Mouse (Mus musculus): ENCODE results near the gene Lama2. TPM values are rescaled to one million over a fixed set of nuclear protein-coding genes. Genes with fewer than 3 reads are reported as not detected.

The Lama2 gene
- total and polyA plus RNA-seq, 3 experiments, result 32.8 to 105 (median 88.2) TPM

GRCm38 (mm10) chr10:26983583-26983982 lies 636.0 kb downstream of the Lama2 start:
- intact Hi-C loops (cut with DNase I), result no loop called here
- 93% methylated on average over 1 of the region's 1 CpGs for WGBS
- DNase-seq, result no peak
- Histone ChIP-seq H3K9ac (ENCODE audit: low read depth, low read length) (no peak overlapping the region), H3K27me3 (ENCODE audit: control insufficient read depth, insufficient read depth, low read length) (no peaks in the 10 kb centered on the region), H3K4me3 (no peak overlapping the region), H3K36me3 (ENCODE audit: control insufficient read depth, insufficient read depth, low read length) (no peaks in the 10 kb centered on the region), H3K79me2 (replicated peaks; ENCODE audit: control insufficient read depth, insufficient read depth, low read length) (no peaks in the 10 kb centered on the region), H3K27ac (no peak overlapping the region), H3K4me1 (ENCODE audit: control insufficient read depth, insufficient read depth, low read length) (no peaks in the 10 kb centered on the region)
- TF ChIP-seq POLR2A (IDR thresholded peaks at IDR 0.05; ENCODE audit: insufficient read depth, low read depth, low read length) (no peak), CTCF (IDR thresholded peaks at IDR 0.05) (no peak), EP300 (IDR thresholded peaks at IDR 0.05; ENCODE audit: insufficient read depth, low read depth, low read length) (no peak)

DNA sequence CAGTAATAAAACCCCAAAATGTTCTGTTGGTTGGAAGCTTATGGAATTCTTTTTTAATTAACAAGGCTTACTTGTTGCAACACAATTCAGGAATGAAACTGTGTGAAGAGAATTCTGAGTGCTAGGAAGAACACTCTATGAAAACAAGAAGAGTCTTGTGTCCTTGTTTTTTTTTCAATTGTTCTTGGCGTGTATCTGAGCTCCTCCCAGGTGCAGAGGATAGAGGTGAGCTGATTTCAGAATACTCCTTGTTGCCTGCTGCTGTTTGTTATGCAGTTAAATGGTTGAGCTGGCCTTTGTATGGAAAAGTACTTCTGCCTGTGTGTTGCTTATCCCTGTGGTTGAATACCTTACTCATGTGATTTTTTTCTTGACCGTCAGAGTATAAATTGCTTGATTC lies 636.9 kb downstream of the Lama2 start:
- Histone ChIP-seq H3K4me1 (ENCODE audit: control insufficient read depth, insufficient read depth, low read length) (no peaks in the 10 kb centered on the region), H3K27ac (no peak overlapping the region), H3K27me3 (ENCODE audit: control insufficient read depth, insufficient read depth, low read length) (no peaks in the 10 kb centered on the region), H3K9ac (ENCODE audit: low read depth, low read length) (no peak overlapping the region), H3K36me3 (ENCODE audit: control insufficient read depth, insufficient read depth, low read length) (no peaks in the 10 kb centered on the region), H3K4me3 (no peak overlapping the region), H3K79me2 (replicated peaks; ENCODE audit: control insufficient read depth, insufficient read depth, low read length) (no peaks in the 10 kb centered on the region)
- WGBS, result 83% methylated on average over 2 of the region's 2 CpGs
- DNase-seq, result no peak
- intact Hi-C loops (cut with DNase I), result no loop called here
- TF ChIP-seq CTCF (IDR thresholded peaks at IDR 0.05) (no peak), EP300 (IDR thresholded peaks at IDR 0.05; ENCODE audit: insufficient read depth, low read depth, low read length) (no peak), POLR2A (IDR thresholded peaks at IDR 0.05; ENCODE audit: insufficient read depth, low read depth, low read length) (no peak)

DNA sequence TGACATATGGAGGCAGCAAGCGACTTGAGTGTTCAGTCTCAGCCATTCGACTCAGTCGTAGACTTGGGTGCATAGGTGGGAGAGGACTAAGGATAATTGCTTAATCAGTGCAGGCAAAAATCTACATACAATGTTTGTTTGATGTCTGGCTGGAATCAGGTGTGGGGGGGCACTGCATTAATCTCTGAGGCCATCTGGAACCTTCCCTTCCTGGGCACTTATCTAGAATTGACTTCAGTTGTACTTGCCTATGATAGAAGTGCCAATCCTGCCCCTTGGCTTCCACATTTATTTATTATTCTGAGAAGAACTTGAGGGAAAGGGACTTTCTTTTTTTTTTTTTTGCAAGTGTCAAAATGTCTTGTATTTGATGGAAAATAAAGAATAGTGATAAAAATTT lies 644.2 kb downstream of the Lama2 start:
- Histone ChIP-seq H3K9ac (ENCODE audit: low read depth, low read length) (no peak overlapping the region), H3K4me1 (ENCODE audit: control insufficient read depth, insufficient read depth, low read length) (no peaks in the 10 kb centered on the region), H3K36me3 (ENCODE audit: control insufficient read depth, insufficient read depth, low read length) (no peaks in the 10 kb centered on the region), H3K79me2 (replicated peaks; ENCODE audit: control insufficient read depth, insufficient read depth, low read length) (no peaks in the 10 kb centered on the region), H3K4me3 (no peak overlapping the region), H3K27ac (no peak overlapping the region), H3K27me3 (ENCODE audit: control insufficient read depth, insufficient read depth, low read length) (no peaks in the 10 kb centered on the region)
- WGBS, result 86% methylated on average over 3 of the region's 3 CpGs
- TF ChIP-seq CTCF (IDR thresholded peaks at IDR 0.05), result no peak
- TF ChIP-seq POLR2A (IDR thresholded peaks at IDR 0.05; ENCODE audit: insufficient read depth, low read depth, low read length), result no peak
- no peak for TF ChIP-seq EP300 (IDR thresholded peaks at IDR 0.05; ENCODE audit: insufficient read depth, low read depth, low read length)
- intact Hi-C loops (cut with DNase I), result no loop called here
- DNase-seq, result no peak

- Histone ChIP-seq H3K36me3 (ENCODE audit: control insufficient read depth, insufficient read depth, low read length) (no peaks in the 10 kb centered on the region), H3K27ac (no peak overlapping the region), H3K79me2 (replicated peaks; ENCODE audit: control insufficient read depth, insufficient read depth, low read length) (no peaks in the 10 kb centered on the region), H3K4me1 (ENCODE audit: control insufficient read depth, insufficient read depth, low read length) (no peaks in the 10 kb centered on the region), H3K27me3 (ENCODE audit: control insufficient read depth, insufficient read depth, low read length) (no peaks in the 10 kb centered on the region), H3K9ac (ENCODE audit: low read depth, low read length) (no peak overlapping the region), H3K4me3 (no peak overlapping the region)
- WGBS, result 32% methylated on average over 1 of the region's 1 CpGs
- TF ChIP-seq POLR2A (IDR thresholded peaks at IDR 0.05; ENCODE audit: insufficient read depth, low read depth, low read length), result no peak
- no peak for TF ChIP-seq CTCF (IDR thresholded peaks at IDR 0.05)
- no peak for TF ChIP-seq EP300 (IDR thresholded peaks at IDR 0.05; ENCODE audit: insufficient read depth, low read depth, low read length)
- no peak for DNase-seq
- intact Hi-C loops (cut with DNase I), result no loop called here
Observed at GRCm38 (mm10) chr10:26974224-26974623, 645.3 kb downstream of the Lama2 start.

DNA sequence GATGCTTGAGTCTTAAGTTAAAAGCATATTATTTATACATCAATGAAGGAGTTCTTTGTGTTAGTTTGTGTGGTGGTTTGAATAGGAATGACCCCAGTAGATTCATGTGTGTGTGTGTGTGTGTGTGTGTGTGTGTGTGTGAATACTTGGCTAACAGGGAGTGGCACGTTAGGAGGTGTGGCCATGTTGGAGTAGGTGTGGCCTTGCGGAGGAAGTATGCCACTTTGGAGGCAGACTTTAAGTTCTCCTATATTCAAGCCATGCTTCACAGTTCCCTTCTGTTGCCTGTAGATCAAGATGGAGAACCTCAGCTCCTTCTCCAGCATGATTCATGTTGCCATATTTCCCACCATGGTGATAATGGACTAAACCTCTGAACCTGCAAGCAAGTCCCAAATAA lies 646.0 kb downstream of the Lama2 start:
- Histone ChIP-seq H3K4me3 (no peak overlapping the region), H3K79me2 (replicated peaks; ENCODE audit: control insufficient read depth, insufficient read depth, low read length) (no peaks in the 10 kb centered on the region), H3K4me1 (ENCODE audit: control insufficient read depth, insufficient read depth, low read length) (no peaks in the 10 kb centered on the region), H3K27ac (no peak overlapping the region), H3K9ac (ENCODE audit: low read depth, low read length) (no peak overlapping the region), H3K36me3 (ENCODE audit: control insufficient read depth, insufficient read depth, low read length) (no peaks in the 10 kb centered on the region), H3K27me3 (ENCODE audit: control insufficient read depth, insufficient read depth, low read length) (no peaks in the 10 kb centered on the region)
- intact Hi-C loops (cut with DNase I), result no loop called here
- TF ChIP-seq EP300 (IDR thresholded peaks at IDR 0.05; ENCODE audit: insufficient read depth, low read depth, low read length) (no peak), CTCF (IDR thresholded peaks at IDR 0.05) (no peak), POLR2A (IDR thresholded peaks at IDR 0.05; ENCODE audit: insufficient read depth, low read depth, low read length) (no peak)
- no peak for DNase-seq
- WGBS, result 83% methylated on average over 2 of the region's 2 CpGs

- no peak for DNase-seq
- no peaks in the 10 kb centered on the region for H3K27me3 ChIP-seq (ENCODE audit: control insufficient read depth, insufficient read depth, low read length)
- no peaks in the 10 kb centered on the region for H3K79me2 ChIP-seq (replicated peaks; ENCODE audit: control insufficient read depth, insufficient read depth, low read length)
- no peak for TF ChIP-seq EP300 (IDR thresholded peaks at IDR 0.05; ENCODE audit: insufficient read depth, low read depth, low read length)
- no peak for TF ChIP-seq POLR2A (IDR thresholded peaks at IDR 0.05; ENCODE audit: insufficient read depth, low read depth, low read length)
- no peak for TF ChIP-seq CTCF (IDR thresholded peaks at IDR 0.05)
- H3K9ac ChIP-seq (ENCODE audit: low read depth, low read length), result no peak overlapping the region
- intact Hi-C loops (cut with DNase I), result no loop called here
- H3K4me1 ChIP-seq (ENCODE audit: control insufficient read depth, insufficient read depth, low read length), result no peaks in the 10 kb centered on the region
- H3K27ac ChIP-seq, result no peak overlapping the region
- H3K4me3 ChIP-seq, result no peak overlapping the region
- whole genome bisulfite sequencing, result 61% methylated on average over 3 of the region's 3 CpGs
- H3K36me3 ChIP-seq (ENCODE audit: control insufficient read depth, insufficient read depth, low read length), result no peaks in the 10 kb centered on the region
Observed at GRCm38 (mm10) chr10:26958513-26958912, 661.0 kb downstream of the Lama2 start.

All from heart, adult 2 months (tissue).